Mouse (Mus musculus) heart, adult 2 months (tissue): Measurements from ENCODE around the gene Ppy.

Experiments
- CTCF ChIP-seq: fragments of 200-600 bp; IDR thresholded peaks from 2 replicates; pipeline ENCODE4 v1.8.1; 2022; ENCODE audit warnings: antibody characterized with exemption, mild to moderate bottlenecking, moderate library complexity
- POLR2A ChIP-seq: fragments of 200-500 bp; IDR thresholded peaks from 2 replicates; pipeline ENCODE4 v1.6.1; 2011; ENCODE audit warnings: mild to moderate bottlenecking, low read depth, low read length, control low read depth; ENCODE audit not compliant: insufficient read depth

GRCm38 (mm10) chr11:102095676-102096075 lies 5.4 kb downstream of the Ppy start:
- TF ChIP-seq CTCF: no peak
- no peak for TF ChIP-seq POLR2A
